Mouse (Mus musculus) spleen, embryonic (tissue): Measurements from ENCODE around the gene Cep83.

Source experiments
- CTCF ChIA-PET: fragments of 350-600 bp; sonication (Branson Sonifier 250); formaldehyde crosslinking; loops from one replicate; lab custom pipeline; 2022; lab: Charles Lee

Gene Cep83

DNA sequence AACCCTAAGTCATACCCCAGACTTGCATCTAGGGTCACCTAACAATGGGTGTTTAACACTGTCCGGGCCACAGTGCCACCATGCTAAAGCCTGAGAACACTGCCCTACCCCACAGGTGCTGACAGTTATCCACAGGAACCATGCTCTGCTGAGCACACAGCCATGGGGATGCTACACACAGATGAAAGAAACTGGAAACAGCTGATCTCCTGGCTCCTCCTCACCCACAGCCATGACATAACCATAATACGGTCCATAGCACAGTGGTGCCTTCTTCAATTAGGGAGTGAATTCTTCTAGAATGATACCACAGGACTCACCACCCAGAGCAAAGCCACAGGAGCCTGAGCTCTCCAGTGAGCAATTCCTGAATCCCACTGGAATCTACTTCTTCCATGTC is 137.5 kb downstream of the Cep83 start:
- CTCF ChIA-PET: interaction anchor here (0.6 kb wide), 1 partner anchor 95 kb away, joined by 4 read pairs; no protein-coding TSS in a partner anchor

DNA sequence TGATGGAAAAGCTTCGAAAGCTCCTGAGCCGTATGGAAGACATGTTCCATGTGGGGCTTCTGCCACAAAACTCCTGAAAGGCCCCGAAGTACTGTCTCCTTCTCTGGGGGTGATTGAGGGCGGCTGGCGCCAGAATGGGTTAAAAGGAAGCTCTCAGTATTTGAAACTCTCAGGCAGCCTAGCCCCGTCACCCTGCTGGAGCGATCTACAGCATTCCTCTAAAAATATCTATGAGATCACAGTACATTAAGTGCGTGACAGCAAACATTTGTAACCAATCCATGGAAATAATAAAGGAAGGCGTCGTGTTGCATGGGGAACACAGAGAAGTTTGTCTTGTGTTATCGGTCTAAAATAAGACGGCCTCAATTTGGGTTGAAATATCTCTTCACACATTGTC is 138.0 kb downstream of the Cep83 start:
- CTCF ChIA-PET: no interaction called here

DNA sequence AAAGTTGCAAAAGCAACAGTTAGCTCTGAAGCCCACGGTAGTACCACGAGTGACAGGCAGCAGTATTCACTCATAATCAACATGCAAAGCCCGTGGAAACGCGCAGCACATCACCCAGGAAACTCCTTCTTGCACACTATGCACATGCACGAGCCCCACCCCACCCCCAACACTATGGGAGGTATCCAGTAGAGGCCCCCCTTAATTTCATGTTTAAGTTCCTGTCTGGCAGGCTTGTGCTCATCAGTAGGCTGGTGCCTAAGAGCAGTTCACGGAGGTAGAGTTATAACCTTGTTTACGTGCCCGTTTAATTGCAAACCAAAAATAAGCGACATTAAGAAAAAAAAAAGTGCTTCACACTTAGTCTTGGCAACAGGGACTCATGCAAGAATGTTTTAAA is 138.9 kb downstream of the Cep83 start:
- CTCF ChIA-PET: no interaction called here

DNA sequence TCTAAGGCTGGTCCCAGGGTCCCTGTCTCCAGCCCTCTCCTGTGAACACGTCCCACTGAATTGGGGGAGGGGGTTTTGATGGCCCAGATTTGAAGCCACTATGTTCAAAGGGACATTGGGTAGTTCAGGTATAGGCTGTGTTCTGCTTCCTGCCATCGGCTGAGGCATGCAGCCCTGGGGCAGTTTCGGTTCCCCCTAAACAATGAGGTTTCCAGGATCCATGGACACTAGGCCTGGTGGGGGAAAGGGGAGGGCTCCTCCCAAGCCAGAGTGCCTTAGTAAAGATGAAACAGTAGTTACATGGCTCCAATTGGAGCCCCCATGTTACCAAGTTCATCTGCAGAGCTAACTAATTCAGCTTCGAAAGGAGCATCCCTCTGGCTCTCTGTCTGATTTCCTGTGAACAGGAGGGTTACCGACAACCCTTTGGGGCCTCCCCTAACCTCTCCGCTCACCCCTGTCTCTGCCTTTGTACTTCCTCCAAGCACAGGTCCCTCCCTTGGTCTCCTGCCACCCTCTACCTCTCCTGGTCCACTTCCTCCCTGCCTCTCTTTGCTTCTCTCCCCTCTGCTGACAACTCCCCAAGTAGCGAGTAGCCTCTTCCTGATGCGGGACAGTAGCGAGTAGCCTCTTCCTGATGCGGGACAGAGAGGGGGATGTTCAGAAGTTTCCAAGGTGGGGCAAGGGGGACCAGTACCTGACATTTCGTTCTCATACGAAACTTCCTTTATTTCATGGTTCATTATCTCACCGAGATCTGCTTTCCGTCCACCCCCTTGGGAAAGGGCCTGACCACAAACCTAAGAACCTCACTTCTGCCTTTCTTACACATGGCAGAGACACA is 139.7 kb downstream of the Cep83 start:
- CTCF ChIA-PET: no interaction called here

DNA sequence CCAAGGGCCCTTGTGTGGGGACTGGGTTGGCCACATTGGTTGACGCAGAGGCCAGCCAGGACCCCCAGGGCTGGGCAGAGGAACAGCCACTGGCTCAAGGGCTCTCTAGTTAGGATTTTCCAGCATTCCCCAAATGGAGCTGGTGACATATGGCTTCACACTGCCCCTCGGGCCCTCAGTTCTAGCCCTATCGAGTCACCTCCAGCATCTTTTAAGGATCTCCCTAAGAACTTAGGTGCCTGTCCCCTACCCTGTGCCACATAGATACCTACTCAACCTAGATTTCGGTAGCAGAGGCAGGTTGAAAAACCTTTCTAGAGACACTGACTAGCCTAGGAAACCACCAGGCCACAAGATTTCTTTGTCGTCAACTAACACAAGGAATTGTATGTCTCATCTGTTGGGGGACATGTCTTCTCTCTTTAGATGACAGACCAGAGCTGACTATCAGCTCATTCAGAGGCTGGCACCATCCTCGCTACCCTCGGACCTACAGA is 140.3 kb downstream of the Cep83 start:
- CTCF ChIA-PET: no interaction called here

DNA sequence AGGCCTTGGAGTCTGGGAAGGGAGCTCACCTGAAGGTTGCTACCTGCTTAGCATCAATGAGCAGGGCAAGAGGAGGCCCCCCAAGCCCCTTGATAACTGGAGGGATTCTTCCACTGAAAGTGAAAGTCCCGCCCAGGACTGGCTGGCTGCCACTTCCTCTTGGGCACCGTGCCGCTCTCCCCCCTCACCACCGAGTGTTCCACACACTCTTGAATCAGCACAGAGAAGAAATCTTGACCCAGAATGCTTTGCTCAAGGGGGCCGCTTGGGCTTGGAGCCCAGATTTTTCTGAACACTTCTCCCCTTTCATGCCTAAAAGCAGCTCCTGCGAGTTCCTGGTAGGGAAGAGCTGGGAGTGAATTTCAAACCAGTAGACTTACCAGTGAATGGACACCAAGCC is 141.0 kb downstream of the Cep83 start:
- CTCF ChIA-PET: interaction anchor here (0.5 kb wide), 1 partner anchor 309 kb away, joined by 3 read pairs; no protein-coding TSS in a partner anchor

DNA sequence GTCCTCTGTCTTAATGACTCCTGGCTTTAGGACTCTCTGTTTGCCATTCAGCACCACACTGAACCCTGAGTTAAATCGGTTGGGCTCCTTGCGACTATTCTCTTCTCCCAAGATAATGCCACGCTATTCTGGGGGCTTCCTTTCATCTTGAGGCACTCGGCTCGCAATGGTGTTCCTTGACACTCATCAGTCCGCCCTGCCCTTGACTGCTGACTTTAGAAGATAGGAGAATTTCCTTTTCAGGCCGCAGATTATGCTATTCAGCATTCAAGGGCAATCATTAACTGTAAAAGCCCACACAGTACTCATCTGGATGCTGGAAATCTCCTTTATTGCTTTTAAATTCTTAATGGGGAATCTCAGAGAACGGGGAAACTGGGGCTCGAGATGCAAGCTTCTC is 147.4 kb downstream of the Cep83 start:
- CTCF ChIA-PET: no interaction called here
